Mouse (Mus musculus) hindbrain, embryonic 15.5 days (tissue): ENCODE measurements around the gene Sp4. TPM values are rescaled to one million over a fixed set of nuclear protein-coding genes. Genes with fewer than 3 reads are reported as not detected.

Source experiments
- ATAC-seq: fragments of 200-750 bp; cut with Nextera tagmentation; 2 replicates; pipeline ENCODE4 v1.8.0; 2017; ENCODE audit warnings: low read depth, moderate number of reproducible peaks, moderate TSS enrichment; ENCODE audit not compliant: low FRiP score
- H3K27ac ChIP-seq: fragments of 300-500 bp; sonication (generic); replicated peaks from 2 replicates; pipeline ENCODE4 v1.5.1; 2015; ENCODE audit warnings: mild to moderate bottlenecking, inconsistent platforms
- H3K27me3 ChIP-seq: fragments of 300-500 bp; sonication (generic); 2 replicates; pipeline ENCODE4 v1.6.1; 2015; ENCODE audit warnings: control low read depth, inconsistent platforms
- H3K36me3 ChIP-seq: fragments of 300-500 bp; sonication (generic); 2 replicates; pipeline ENCODE4 v1.6.1; 2015; ENCODE audit warnings: control low read depth, inconsistent platforms
- H3K4me1 ChIP-seq: fragments of 300-500 bp; sonication (generic); replicated peaks from 2 replicates; pipeline ENCODE4 v1.6.1; 2015; ENCODE audit warnings: control low read depth, inconsistent platforms
- H3K4me2 ChIP-seq: fragments of 300-500 bp; sonication (generic); 2 replicates; pipeline ENCODE4 v1.6.1; 2015; ENCODE audit warnings: moderate library complexity, mild to moderate bottlenecking, inconsistent platforms
- H3K4me3 ChIP-seq: fragments of 300-500 bp; sonication (generic); 2 replicates; pipeline ENCODE4 v1.5.1; 2015; ENCODE audit warnings: mild to moderate bottlenecking, inconsistent platforms
- H3K9ac ChIP-seq: fragments of 300-500 bp; sonication (generic); 2 replicates; pipeline ENCODE4 v1.6.1; 2015; ENCODE audit warnings: inconsistent platforms
- H3K9me3 ChIP-seq: fragments of 300-500 bp; sonication (generic); 2 replicates; pipeline ENCODE4 v1.6.1; 2016; ENCODE audit warnings: control low read depth, inconsistent platforms
- WGBS: fragments of 180-500 bp; shearing (Covaris S2); methylation state at CpG from one replicate; pipeline ENCODE4 v1.1.7; 2015; 5-methylcytosine and 5-hydroxymethylcytosine counted together
- polyA plus RNA-seq: library from polyadenylated mRNA; unstranded; fragments of >200 nt; fragmentation: Nextera tagmentation; extraction: Ambion mirVana; gene quantifications from 2 replicates; pipeline ENCODE4 v1.2.1, GENCODE M21; 2015

Gene Sp4
- polyA plus RNA-seq, 1 experiment from 2014 or later = 20.7 TPM

DNA sequence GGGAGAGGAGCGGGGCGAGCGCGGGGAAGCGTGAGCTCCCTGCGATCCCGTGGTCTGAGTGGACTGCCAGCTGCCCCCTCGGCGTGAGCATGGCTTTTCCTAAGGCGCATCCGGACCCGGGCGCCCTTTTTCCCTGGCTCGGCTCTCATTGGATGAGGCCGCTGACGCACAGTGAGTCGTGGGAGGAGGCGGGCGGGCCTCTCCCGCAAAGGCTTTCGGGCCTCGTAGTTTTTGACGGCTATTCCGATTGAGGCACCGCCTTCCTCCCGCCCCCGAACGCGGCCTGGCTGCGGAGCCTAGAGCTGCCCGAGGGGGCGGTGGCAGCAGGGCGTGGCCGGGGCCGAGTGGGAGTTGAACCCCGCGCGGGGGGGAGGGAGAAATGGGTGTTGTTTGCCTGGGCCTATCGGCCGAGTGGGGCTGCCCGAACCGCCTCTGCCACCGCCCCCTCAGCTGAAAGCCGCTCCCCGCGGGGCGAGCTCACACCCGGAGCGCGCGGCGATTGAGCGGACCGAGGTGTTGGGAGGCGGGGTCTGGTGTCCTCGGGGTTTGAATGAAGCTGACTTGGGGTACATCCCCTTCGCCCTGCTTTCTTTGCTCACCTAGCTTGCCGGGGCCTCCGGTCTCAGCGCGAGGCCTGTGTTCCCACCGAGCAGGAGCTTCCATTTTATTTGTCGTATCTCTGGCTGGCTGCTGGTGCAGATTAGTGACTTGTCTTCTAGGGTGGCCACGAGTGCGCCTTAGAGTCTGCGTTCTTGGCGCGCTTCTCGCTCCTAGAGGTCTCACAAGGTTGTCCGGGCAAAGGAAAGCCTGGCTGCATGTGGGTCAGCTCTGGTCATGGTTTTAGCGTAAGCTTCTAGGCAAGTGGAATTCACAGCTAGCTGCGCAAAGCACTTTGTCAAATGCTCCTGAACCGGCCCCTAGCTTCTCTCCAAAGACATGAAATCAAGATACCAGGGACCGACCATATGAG is 911 bp upstream of the Sp4 start:
- H3K27ac ChIP-seq = peak overlapping the region; percentile 97
- H3K9ac ChIP-seq = peak overlapping the region; percentile 65
- under 1% methylated on average over 74 of the region's 74 CpGs for WGBS
- peak overlapping the region; percentile 81 for H3K4me2 ChIP-seq
- H3K27me3 ChIP-seq = no peaks in the 10 kb centered on the region
- peak overlapping the region; percentile 85 for H3K4me3 ChIP-seq
- peak; percentile 92 for ATAC-seq
- no peaks in the 10 kb centered on the region for H3K9me3 ChIP-seq
- peaks cover 31% of the 10 kb centered on the region for H3K4me1 ChIP-seq
- no peaks in the 10 kb centered on the region for H3K36me3 ChIP-seq

- WGBS = under 1% methylated on average over 13 of the region's 13 CpGs
- ATAC-seq = no peak
- Histone ChIP-seq H3K27me3 (no peaks in the 10 kb centered on the region), H3K27ac (peak overlapping the region; percentile 97), H3K36me3 (no peaks in the 10 kb centered on the region), H3K9ac (peak overlapping the region; percentile 65), H3K4me2 (peak overlapping the region; percentile 57), H3K4me1 (peaks cover 42% of the 10 kb centered on the region), H3K4me3 (peak overlapping the region; percentile 85), H3K9me3 (no peaks in the 10 kb centered on the region)
These were observed 527 bp downstream of the Sp4 start for GRCm38 (mm10) chr12:118300754-118301071.

DNA sequence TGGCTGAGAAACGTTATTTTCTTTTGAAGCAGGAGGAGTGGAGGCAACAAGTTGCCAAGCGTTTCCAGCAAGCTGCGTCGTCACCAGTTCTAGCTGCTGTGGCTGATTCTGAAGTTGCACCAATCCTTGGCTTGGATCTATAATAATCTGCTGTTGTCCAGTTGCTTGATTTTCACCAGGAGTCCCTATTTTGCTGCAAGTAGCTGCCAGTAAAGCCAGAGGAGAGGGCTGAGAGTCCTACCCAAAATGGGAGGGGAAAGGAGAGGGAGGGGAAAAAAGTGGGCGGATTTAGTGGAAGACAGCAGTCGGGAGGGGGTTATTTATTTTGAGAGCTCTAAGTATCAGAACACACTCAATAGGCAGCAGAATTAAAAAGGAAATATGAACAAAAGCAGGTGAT is 1.3 kb downstream of the Sp4 start:
- Histone ChIP-seq H3K4me3 (peak overlapping the region; percentile 85), H3K9me3 (no peaks in the 10 kb centered on the region), H3K27me3 (no peaks in the 10 kb centered on the region), H3K27ac (no peak overlapping the region), H3K4me2 (peak overlapping the region; percentile 57), H3K4me1 (peaks cover 42% of the 10 kb centered on the region), H3K36me3 (no peaks in the 10 kb centered on the region), H3K9ac (no peak overlapping the region)
- 24% methylated on average over 6 of the region's 6 CpGs for WGBS
- ATAC-seq = no peak

DNA sequence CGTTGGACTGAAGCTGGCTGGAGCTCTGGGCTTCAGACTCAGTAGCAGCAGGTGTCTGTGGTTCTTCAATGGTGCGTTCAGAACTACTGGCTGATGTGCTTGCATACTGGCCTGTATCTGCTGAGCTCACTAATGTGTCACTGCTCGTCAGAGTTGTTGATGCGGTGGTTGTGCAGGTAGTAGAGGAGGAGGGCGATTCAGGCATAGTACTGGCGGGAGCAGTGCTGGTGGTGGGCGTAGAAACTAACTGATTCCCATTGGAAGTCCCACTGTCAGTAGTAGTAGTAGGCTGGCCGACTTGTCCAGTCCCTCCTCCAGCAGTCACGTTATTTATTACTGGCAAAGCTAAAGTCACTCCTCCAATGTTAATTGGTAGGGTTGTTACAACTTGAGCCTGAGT is 2.1 kb downstream of the Sp4 start:
- Histone ChIP-seq H3K36me3 (no peaks in the 10 kb centered on the region), H3K9me3 (no peaks in the 10 kb centered on the region), H3K27me3 (no peaks in the 10 kb centered on the region), H3K27ac (no peak overlapping the region), H3K9ac (no peak overlapping the region), H3K4me2 (peak overlapping the region; percentile 57), H3K4me3 (no peak overlapping the region; the same call in 1 of the 2 replicates), H3K4me1 (peaks cover 42% of the 10 kb centered on the region)
- ATAC-seq = no peak
- 76% methylated on average over 9 of the region's 9 CpGs for WGBS

- Histone ChIP-seq H3K4me1 (peaks cover 43% of the 10 kb centered on the region), H3K27me3 (no peaks in the 10 kb centered on the region), H3K4me2 (peak overlapping the region; percentile 57), H3K9me3 (no peaks in the 10 kb centered on the region), H3K4me3 (no peak overlapping the region), H3K9ac (0 out of 2 replicates have a peak overlapping the region, but pooled peaks have one; percentile 22), H3K27ac (no peak overlapping the region), H3K36me3 (no peaks in the 10 kb centered on the region)
- WGBS = 79% methylated on average over 2 of the region's 2 CpGs
- no peak for ATAC-seq
These were observed 2.7 kb downstream of the Sp4 start for GRCm38 (mm10) chr12:118298516-118298915.

GRCm38 (mm10) chr12:118296236-118296635 is 5.0 kb downstream of the Sp4 start:
- no peak overlapping the region for H3K27ac ChIP-seq
- no peaks in the 10 kb centered on the region for H3K27me3 ChIP-seq
- ATAC-seq = no peak
- H3K4me2 ChIP-seq = peak overlapping the region; percentile 54; the same call in 1 of the 2 replicates
- H3K4me3 ChIP-seq = no peak overlapping the region
- WGBS = 93% methylated on average over 2 of the region's 2 CpGs
- H3K4me1 ChIP-seq = peaks cover 38% of the 10 kb centered on the region
- H3K9me3 ChIP-seq = no peaks in the 10 kb centered on the region
- no peak overlapping the region for H3K9ac ChIP-seq
- H3K36me3 ChIP-seq = no peaks in the 10 kb centered on the region

DNA sequence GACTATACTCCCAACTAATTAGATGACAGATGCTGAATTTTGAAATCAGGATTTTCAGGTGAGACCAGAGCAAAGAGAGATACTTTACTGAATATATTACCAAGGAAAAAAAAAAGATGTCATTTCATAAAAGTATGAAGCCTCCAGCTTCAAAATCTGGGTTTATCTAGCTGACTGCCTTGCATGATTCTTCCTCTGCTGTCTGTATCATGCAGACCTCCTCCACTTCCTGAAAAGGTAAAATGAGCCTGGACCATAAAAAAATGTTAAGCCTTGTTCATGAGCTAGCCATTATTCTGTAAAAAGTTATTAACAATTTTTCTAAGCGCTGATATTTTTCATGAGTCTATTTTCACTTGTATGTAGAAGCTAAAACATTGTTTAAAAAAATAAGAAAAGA is 5.4 kb downstream of the Sp4 start:
- no peaks in the 10 kb centered on the region for H3K9me3 ChIP-seq
- WGBS = 95% methylated on average over 1 of the region's 1 CpGs
- no peak overlapping the region for H3K4me2 ChIP-seq
- H3K36me3 ChIP-seq = no peaks in the 10 kb centered on the region
- peaks cover 38% of the 10 kb centered on the region for H3K4me1 ChIP-seq
- no peak for ATAC-seq
- no peak overlapping the region for H3K27ac ChIP-seq
- no peaks in the 10 kb centered on the region for H3K27me3 ChIP-seq
- H3K9ac ChIP-seq = no peak overlapping the region
- H3K4me3 ChIP-seq = no peak overlapping the region

DNA sequence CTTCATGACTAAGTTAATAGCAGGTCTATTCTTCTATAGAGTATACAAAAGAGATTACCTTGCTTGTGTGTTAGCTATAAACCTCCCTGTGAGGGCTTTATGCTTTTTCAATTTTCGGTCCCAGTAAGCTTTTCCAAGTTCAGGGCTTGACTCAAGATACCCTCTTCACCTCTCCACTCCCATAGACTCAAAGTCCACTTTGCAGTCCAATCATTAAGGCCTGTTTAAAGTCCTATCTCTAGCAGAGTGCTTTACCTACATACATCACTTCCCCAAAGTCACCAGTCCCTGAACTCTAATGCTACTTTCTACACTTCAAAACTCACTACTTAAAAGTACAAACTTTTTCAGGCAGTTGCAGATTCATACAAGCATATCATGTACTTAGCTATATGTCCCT is 12.3 kb downstream of the Sp4 start:
- no peak overlapping the region for H3K4me3 ChIP-seq
- ATAC-seq = no peak
- no peaks in the 10 kb centered on the region for H3K27me3 ChIP-seq
- no peak overlapping the region for H3K9ac ChIP-seq
- no peaks in the 10 kb centered on the region for H3K9me3 ChIP-seq
- H3K4me2 ChIP-seq = no peak overlapping the region
- no peaks in the 10 kb centered on the region for H3K36me3 ChIP-seq
- no peak overlapping the region for H3K27ac ChIP-seq
- peaks cover 5% of the 10 kb centered on the region; the same call in 1 of the 2 replicates for H3K4me1 ChIP-seq
- WGBS = 90% methylated on average over 1 of the region's 1 CpGs

- no peak for ATAC-seq
- no peaks in the 10 kb centered on the region for H3K9me3 ChIP-seq
- no peak overlapping the region for H3K27ac ChIP-seq
- no peaks in the 10 kb centered on the region for H3K36me3 ChIP-seq
- no peaks in the 10 kb centered on the region for H3K27me3 ChIP-seq
- H3K9ac ChIP-seq = no peak overlapping the region
- H3K4me1 ChIP-seq = no peaks in the 10 kb centered on the region
- H3K4me3 ChIP-seq = no peak overlapping the region
- no peak overlapping the region for H3K4me2 ChIP-seq
- whole genome bisulfite sequencing = 82% methylated on average over 6 of the region's 6 CpGs
These were observed 16.1 kb downstream of the Sp4 start for GRCm38 (mm10) chr12:118285099-118285498.

DNA sequence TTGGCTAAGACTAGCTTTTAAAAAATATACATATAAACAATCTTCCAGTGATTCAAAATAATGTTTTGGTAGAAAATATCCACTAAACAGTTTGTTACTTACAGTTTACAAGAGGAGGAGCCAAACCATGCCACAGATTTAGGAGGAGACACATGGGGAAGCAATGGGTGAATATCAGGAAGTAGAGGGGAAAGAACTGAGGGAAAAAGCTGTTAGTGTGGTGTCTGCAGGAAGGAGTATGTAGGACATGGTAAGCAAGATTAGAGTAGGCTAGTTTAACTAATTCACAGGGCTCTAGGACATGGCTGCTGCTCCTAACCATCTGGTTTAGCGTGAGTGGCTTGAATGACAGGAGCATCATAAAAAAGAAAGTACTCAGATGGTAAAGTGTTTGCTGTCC is 19.3 kb downstream of the Sp4 start:
- WGBS = 70% methylated on average over 1 of the region's 1 CpGs
- H3K4me1 ChIP-seq = no peaks in the 10 kb centered on the region

DNA sequence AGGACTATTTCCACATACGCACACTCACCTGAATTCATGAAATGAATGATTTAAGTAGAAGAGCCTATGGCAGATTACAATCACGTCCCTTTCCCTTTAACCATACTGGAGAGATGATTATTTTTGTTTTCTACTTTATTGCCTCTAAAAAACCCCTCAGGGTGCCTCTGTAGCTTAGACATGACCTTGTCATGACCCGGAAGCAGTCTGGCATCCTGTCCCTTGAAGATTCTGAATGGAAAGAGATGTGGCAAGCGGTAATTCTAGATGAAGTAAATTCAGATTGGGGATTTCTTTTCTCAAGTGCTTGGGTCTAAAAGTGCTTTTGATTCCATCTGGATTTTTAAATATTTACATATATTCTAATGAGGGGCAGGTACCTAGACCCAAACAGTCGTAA is 24.9 kb downstream of the Sp4 start:
- ATAC-seq = no peak

More for the DNA sequence above, 19.3 kb downstream of the Sp4 start:
- Histone ChIP-seq H3K9ac (no peak overlapping the region), H3K27ac (no peak overlapping the region), H3K4me2 (no peak overlapping the region), H3K36me3 (no peaks in the 10 kb centered on the region), H3K9me3 (no peaks in the 10 kb centered on the region), H3K27me3 (no peaks in the 10 kb centered on the region), H3K4me3 (no peak overlapping the region)
- ATAC-seq = no peak

GRCm38 (mm10) chr12:118264905-118265304 is 36.3 kb downstream of the Sp4 start:
- H3K9ac ChIP-seq = no peak overlapping the region
- no peak overlapping the region for H3K4me2 ChIP-seq
- H3K27ac ChIP-seq = no peak overlapping the region
- H3K4me3 ChIP-seq = no peak overlapping the region
- no peaks in the 10 kb centered on the region for H3K9me3 ChIP-seq
- no peaks in the 10 kb centered on the region for H3K4me1 ChIP-seq
- H3K36me3 ChIP-seq = no peaks in the 10 kb centered on the region
- H3K27me3 ChIP-seq = no peaks in the 10 kb centered on the region
- no peak for ATAC-seq

More for the DNA sequence above, 24.9 kb downstream of the Sp4 start:
- H3K4me2 ChIP-seq = no peak overlapping the region
- H3K9ac ChIP-seq = no peak overlapping the region
- no peak overlapping the region for H3K27ac ChIP-seq
- 86% methylated on average over 5 of the region's 5 CpGs for WGBS
- H3K27me3 ChIP-seq = no peaks in the 10 kb centered on the region
- no peaks in the 10 kb centered on the region for H3K36me3 ChIP-seq
- H3K4me3 ChIP-seq = no peak overlapping the region
- H3K9me3 ChIP-seq = no peaks in the 10 kb centered on the region
- no peaks in the 10 kb centered on the region for H3K4me1 ChIP-seq
